Mouse (Mus musculus) embryonic facial prominence, embryonic 15.5 days (tissue): ENCODE data around the gene Nt5m. TPM values are rescaled to one million over a fixed set of nuclear protein-coding genes. Genes with fewer than 3 reads are reported as not detected.

Experiments used
- ATAC-seq: fragments of 200-750 bp; cut with Nextera tagmentation; 2 replicates; pipeline ENCODE4 v1.8.0; 2017; ENCODE audit warnings: low read depth, moderate TSS enrichment; ENCODE audit not compliant: insufficient number of reproducible peaks, low FRiP score, low TSS enrichment
- H3K27ac ChIP-seq: fragments of 300-500 bp; sonication (generic); replicated peaks from 2 replicates; pipeline ENCODE4 v1.5.1; 2015; ENCODE audit warnings: mild to moderate bottlenecking, inconsistent platforms
- H3K27me3 ChIP-seq: fragments of 300-500 bp; sonication (generic); 2 replicates; pipeline ENCODE4 v1.6.1; 2015; ENCODE audit warnings: inconsistent platforms
- H3K36me3 ChIP-seq: fragments of 300-500 bp; sonication (generic); 2 replicates; pipeline ENCODE4 v1.6.1; 2015; ENCODE audit warnings: mild to moderate bottlenecking, inconsistent platforms
- H3K4me1 ChIP-seq: fragments of 300-500 bp; sonication (generic); 2 replicates; pipeline ENCODE4 v1.6.1; 2015; ENCODE audit warnings: inconsistent platforms
- H3K4me2 ChIP-seq: fragments of 300-500 bp; sonication (generic); replicated peaks from 2 replicates; pipeline ENCODE4 v1.6.1; 2015; ENCODE audit warnings: mild to moderate bottlenecking, inconsistent platforms
- H3K4me3 ChIP-seq: fragments of 300-500 bp; sonication (generic); replicated peaks from 2 replicates; pipeline ENCODE4 v1.5.1; 2015; ENCODE audit warnings: mild to moderate bottlenecking, inconsistent platforms
- H3K9ac ChIP-seq: fragments of 300-500 bp; sonication (generic); 2 replicates; pipeline ENCODE4 v1.6.1; 2015; ENCODE audit warnings: inconsistent platforms
- H3K9me3 ChIP-seq: fragments of 300-500 bp; sonication (generic); replicated peaks from 2 replicates; pipeline ENCODE4 v1.6.1; 2016; ENCODE audit warnings: inconsistent platforms
- WGBS: fragments of 180-500 bp; shearing (Covaris S2); methylation state at CpG from one replicate; pipeline ENCODE4 v1.1.7; 2015; 5-methylcytosine and 5-hydroxymethylcytosine counted together
- polyA plus RNA-seq: library from polyadenylated mRNA; unstranded; fragments of >200 nt; fragmentation: Nextera tagmentation; extraction: Ambion mirVana; gene quantifications from 2 replicates; pipeline ENCODE4 v1.2.1, GENCODE M21; 2015

Gene Nt5m
- polyA plus RNA-seq, 1 experiment from 2014 or later = 43.4 TPM

GRCm38 (mm10) chr11:59906521-59907123 is 67.4 kb downstream of the Nt5m start:
- no peak for ATAC-seq
- H3K9ac ChIP-seq = no peak overlapping the region
- H3K9me3 ChIP-seq = no peaks in the 10 kb centered on the region
- no peak overlapping the region for H3K4me3 ChIP-seq
- H3K4me1 ChIP-seq = no peaks in the 10 kb centered on the region
- no peak overlapping the region for H3K27ac ChIP-seq
- H3K4me2 ChIP-seq = no peak overlapping the region
- 92% methylated on average over 6 of the region's 6 CpGs for WGBS
- no peaks in the 10 kb centered on the region for H3K27me3 ChIP-seq
- H3K36me3 ChIP-seq = no peaks in the 10 kb centered on the region

GRCm38 (mm10) chr11:59908446-59908845 is 69.2 kb downstream of the Nt5m start:
- Histone ChIP-seq H3K27ac (no peak overlapping the region), H3K4me2 (no peak overlapping the region), H3K9me3 (no peaks in the 10 kb centered on the region), H3K36me3 (no peaks in the 10 kb centered on the region), H3K27me3 (no peaks in the 10 kb centered on the region), H3K4me3 (no peak overlapping the region), H3K9ac (no peak overlapping the region), H3K4me1 (no peaks in the 10 kb centered on the region)
- no peak for ATAC-seq
- 49% methylated on average over 3 of the region's 3 CpGs for WGBS

- H3K4me3 ChIP-seq = no peak overlapping the region
- H3K4me1 ChIP-seq = no peaks in the 10 kb centered on the region
- no peaks in the 10 kb centered on the region for H3K9me3 ChIP-seq
- no peak overlapping the region for H3K4me2 ChIP-seq
- H3K36me3 ChIP-seq = no peaks in the 10 kb centered on the region
- H3K27me3 ChIP-seq = no peaks in the 10 kb centered on the region
- ATAC-seq = no peak
- H3K27ac ChIP-seq = no peak overlapping the region
- no peak overlapping the region for H3K9ac ChIP-seq
Measured at GRCm38 (mm10) chr11:59910586-59910985, 71.3 kb downstream of the Nt5m start.

GRCm38 (mm10) chr11:59911523-59911922 is 72.3 kb downstream of the Nt5m start:
- WGBS = 78% methylated on average over 1 of the region's 1 CpGs
- no peak overlapping the region for H3K4me3 ChIP-seq
- no peak overlapping the region for H3K4me2 ChIP-seq
- no peak overlapping the region for H3K9ac ChIP-seq
- no peak for ATAC-seq
- no peaks in the 10 kb centered on the region for H3K27me3 ChIP-seq
- H3K9me3 ChIP-seq = no peaks in the 10 kb centered on the region
- no peaks in the 10 kb centered on the region for H3K36me3 ChIP-seq
- no peak overlapping the region for H3K27ac ChIP-seq
- no peaks in the 10 kb centered on the region for H3K4me1 ChIP-seq

GRCm38 (mm10) chr11:59913702-59914101 is 74.5 kb downstream of the Nt5m start:
- no peak overlapping the region for H3K9ac ChIP-seq
- H3K9me3 ChIP-seq = no peaks in the 10 kb centered on the region
- H3K27ac ChIP-seq = no peak overlapping the region
- no peak for ATAC-seq
- no peaks in the 10 kb centered on the region for H3K4me1 ChIP-seq
- H3K4me2 ChIP-seq = no peak overlapping the region
- no peaks in the 10 kb centered on the region for H3K27me3 ChIP-seq
- WGBS = 77% methylated on average over 4 of the region's 4 CpGs
- no peaks in the 10 kb centered on the region for H3K36me3 ChIP-seq
- H3K4me3 ChIP-seq = no peak overlapping the region

- Histone ChIP-seq H3K9me3 (no peaks in the 10 kb centered on the region), H3K27ac (no peak overlapping the region), H3K4me2 (no peak overlapping the region), H3K9ac (no peak overlapping the region), H3K36me3 (no peaks in the 10 kb centered on the region), H3K4me1 (0 out of 2 replicates have a peak, but pooled peaks cover 4% of the 10 kb centered on the region), H3K4me3 (no peak overlapping the region), H3K27me3 (no peaks in the 10 kb centered on the region)
- 41% methylated on average over 4 of the region's 4 CpGs for WGBS
- no peak for ATAC-seq
Measured at GRCm38 (mm10) chr11:59918014-59918413, 78.8 kb downstream of the Nt5m start.

GRCm38 (mm10) chr11:59919401-59919800 is 80.2 kb downstream of the Nt5m start:
- H3K27me3 ChIP-seq = no peaks in the 10 kb centered on the region
- no peaks in the 10 kb centered on the region for H3K36me3 ChIP-seq
- no peak overlapping the region for H3K4me2 ChIP-seq
- 71% methylated on average over 3 of the region's 3 CpGs for WGBS
- no peak overlapping the region for H3K4me3 ChIP-seq
- no peak overlapping the region for H3K27ac ChIP-seq
- H3K9me3 ChIP-seq = no peaks in the 10 kb centered on the region
- ATAC-seq = no peak
- H3K9ac ChIP-seq = no peak overlapping the region
- H3K4me1 ChIP-seq = 0 out of 2 replicates have a peak, but pooled peaks cover 4% of the 10 kb centered on the region

- Histone ChIP-seq H3K36me3 (no peaks in the 10 kb centered on the region), H3K4me1 (0 out of 2 replicates have a peak, but pooled peaks cover 4% of the 10 kb centered on the region), H3K4me2 (no peak overlapping the region), H3K9me3 (no peaks in the 10 kb centered on the region), H3K27ac (no peak overlapping the region), H3K4me3 (no peak overlapping the region), H3K9ac (no peak overlapping the region), H3K27me3 (no peaks in the 10 kb centered on the region)
- WGBS = 51% methylated on average over 5 of the region's 5 CpGs
- ATAC-seq = no peak
Measured at GRCm38 (mm10) chr11:59920331-59920730, 81.1 kb downstream of the Nt5m start.

- no peaks in the 10 kb centered on the region for H3K9me3 ChIP-seq
- 15% methylated on average over 7 of the region's 7 CpGs for WGBS
- no peak for ATAC-seq
Measured at GRCm38 (mm10) chr11:59921265-59921664, 82.0 kb downstream of the Nt5m start.

GRCm38 (mm10) chr11:59930031-59930430 is 90.8 kb downstream of the Nt5m start:
- Histone ChIP-seq H3K4me1 (no peaks in the 10 kb centered on the region), H3K4me2 (no peak overlapping the region), H3K9ac (no peak overlapping the region), H3K27me3 (0 out of 2 replicates have a peak, but pooled peaks cover 7% of the 10 kb centered on the region), H3K4me3 (no peak overlapping the region), H3K27ac (no peak overlapping the region), H3K9me3 (no peaks in the 10 kb centered on the region), H3K36me3 (no peaks in the 10 kb centered on the region)
- no peak for ATAC-seq
- whole genome bisulfite sequencing = 66% methylated on average over 4 of the region's 4 CpGs

More at GRCm38 (mm10) chr11:59921265-59921664, 82.0 kb downstream of the Nt5m start:
- no peaks in the 10 kb centered on the region for H3K36me3 ChIP-seq
- no peak overlapping the region for H3K4me3 ChIP-seq
- H3K27ac ChIP-seq = no peak overlapping the region
- no peak overlapping the region for H3K9ac ChIP-seq
- no peak overlapping the region for H3K4me2 ChIP-seq
- no peaks in the 10 kb centered on the region for H3K27me3 ChIP-seq
- H3K4me1 ChIP-seq = 0 out of 2 replicates have a peak, but pooled peaks cover 4% of the 10 kb centered on the region
